ENCODE assay signal across 29 mouse cellular contexts in genomic region chr12:108939317-108939716, GRCm38 (mm10). TPM values are rescaled to one million over a fixed set of nuclear protein-coding genes. Genes with fewer than 3 reads are reported as not detected.
A peak's percentile ranks its signal among the peaks of the same experiment; 100 is the strongest.
DNase-seq lines count a peak whose midpoint lies in the region; ATAC-seq lines count a peak whose summit lies in the region.
"Had no signal": no experiment of that assay in that cellular context is flagged by ENCODE, and none has a peak within 500 bp of the region (broad histone marks: within the 10 kb centered on the region; RNA-seq: fewer than 3 reads in every experiment).

No protein-coding gene starts in this region.

- no peaks in the 10 kb centered on the region for H3K27me3 ChIP-seq in hindbrain, embryonic 10.5 days (ENCODE audit: insufficient read depth, poor library complexity, severe bottlenecking)
- H3K27me3 ChIP-seq in hindbrain, embryonic 16.5 days (replicated peaks; ENCODE audit: control insufficient read depth, insufficient read depth, low read length) = no peaks in the 10 kb centered on the region
- no peaks in the 10 kb centered on the region for H3K27me3 ChIP-seq in midbrain, embryonic 13.5 days
- H3K27me3 ChIP-seq in midbrain, embryonic 15.5 days (replicated peaks) = no peaks in the 10 kb centered on the region
- H3K27me3 ChIP-seq: heart, embryonic 13.5 days; hindbrain, embryonic 15.5 days; intestine, embryonic 15.5 days; limb, embryonic 15.5 days; liver, embryonic 13.5 days; megakaryocyte, embryonic 14.5 days; stomach, embryonic 15.5 days had no signal

- H3K9me3 ChIP-seq in hindbrain, embryonic 10.5 days = no peaks in the 10 kb centered on the region
- H3K9me3 ChIP-seq in hindbrain, embryonic 16.5 days (ENCODE audit: control insufficient read depth, low read length) = no peaks in the 10 kb centered on the region
- H3K9me3 ChIP-seq in midbrain, embryonic 13.5 days = no peaks in the 10 kb centered on the region
- H3K9me3 ChIP-seq in midbrain, embryonic 15.5 days = no peaks in the 10 kb centered on the region
- H3K9me3 ChIP-seq: heart, embryonic 13.5 days; hindbrain, embryonic 15.5 days; intestine, embryonic 15.5 days; limb, embryonic 10.5 days; limb, embryonic 15.5 days; liver, embryonic 13.5 days; megakaryocyte, embryonic 14.5 days; stomach, embryonic 15.5 days had no signal

- H3K9ac ChIP-seq in hindbrain, embryonic 16.5 days (ENCODE audit: low read depth, low read length) = no peak overlapping the region
- 0 out of 2 replicates have a peak overlapping the region, but pooled peaks have one; percentile 16 for H3K9ac ChIP-seq in midbrain, embryonic 13.5 days (replicated peaks)
- H3K9ac ChIP-seq in midbrain, embryonic 15.5 days = no peak overlapping the region
- H3K9ac ChIP-seq: heart, embryonic 13.5 days; hindbrain, embryonic 15.5 days; intestine, embryonic 15.5 days; limb, embryonic 15.5 days; liver, embryonic 13.5 days; stomach, embryonic 15.5 days had no signal

- peak overlapping the region; percentile 72 for H3K27ac ChIP-seq in hindbrain, embryonic 10.5 days
- no peak overlapping the region for H3K27ac ChIP-seq in hindbrain, embryonic 16.5 days (ENCODE audit: low read depth, low read length)
- H3K27ac ChIP-seq in midbrain, embryonic 13.5 days = peak overlapping the region; percentile 27; the same call in 1 of the 2 replicates
- H3K27ac ChIP-seq in midbrain, embryonic 15.5 days = no peak overlapping the region
- H3K27ac ChIP-seq: heart, embryonic 13.5 days; hindbrain, embryonic 15.5 days; intestine, embryonic 15.5 days; limb, embryonic 10.5 days; limb, embryonic 15.5 days; liver, embryonic 13.5 days; stomach, embryonic 15.5 days had no signal

- 81% methylated on average over 9 of the region's 9 CpGs for whole genome bisulfite sequencing in hindbrain, embryonic 10.5 days
- WGBS in hindbrain, embryonic 16.5 days = 55% methylated on average over 9 of the region's 9 CpGs
- WGBS in midbrain, embryonic 13.5 days = 58% methylated on average over 9 of the region's 9 CpGs
- WGBS in midbrain, embryonic 15.5 days = 53% methylated on average over 9 of the region's 9 CpGs

- no peak for ATAC-seq in hindbrain, embryonic 16.5 days
- peak; percentile 66; the same call in 1 of the 2 replicates for ATAC-seq in midbrain, embryonic 13.5 days
- ATAC-seq in midbrain, embryonic 15.5 days (replicated peaks) = no peak
- ATAC-seq: CD4-positive, CD25-positive, alpha-beta regulatory T cell, adult 4 months; forebrain, embryonic 14.5 days; intestine, embryonic 15.5 days; lung, postnatal 0 days had no signal

- H3K4me1 ChIP-seq in hindbrain, embryonic 10.5 days (replicated peaks) = peaks cover 11% of the 10 kb centered on the region
- H3K4me1 ChIP-seq in hindbrain, embryonic 16.5 days (ENCODE audit: control insufficient read depth, insufficient read depth, low read depth, low read length) = no peaks in the 10 kb centered on the region
- peaks cover 31% of the 10 kb centered on the region for H3K4me1 ChIP-seq in midbrain, embryonic 13.5 days (replicated peaks)
- H3K4me1 ChIP-seq in midbrain, embryonic 15.5 days = peaks cover 7% of the 10 kb centered on the region
- H3K4me1 ChIP-seq: intestine, embryonic 15.5 days; liver, embryonic 13.5 days; stomach, embryonic 15.5 days had no signal

- no peaks in the 10 kb centered on the region for H3K36me3 ChIP-seq in hindbrain, embryonic 10.5 days
- no peaks in the 10 kb centered on the region for H3K36me3 ChIP-seq in hindbrain, embryonic 16.5 days (ENCODE audit: control insufficient read depth, insufficient read depth, low read length)
- H3K36me3 ChIP-seq in midbrain, embryonic 13.5 days = no peaks in the 10 kb centered on the region
- H3K36me3 ChIP-seq in midbrain, embryonic 15.5 days (replicated peaks) = no peaks in the 10 kb centered on the region
- H3K36me3 ChIP-seq: heart, embryonic 13.5 days; hindbrain, embryonic 15.5 days; intestine, embryonic 15.5 days; limb, embryonic 10.5 days; limb, embryonic 15.5 days; liver, embryonic 13.5 days; stomach, embryonic 15.5 days had no signal

- no peak for DNase-seq in hindbrain, embryonic 10.5 days (ENCODE audit: low spot score)
- peak; percentile 35 for DNase-seq in thymus, postnatal 4 days
- no peak for DNase-seq in thymus, postnatal 10 days (ENCODE audit: low spot score in 2 of 2)
- no peak for DNase-seq in frontal cortex, postnatal 25 days (ENCODE audit: low spot score in 2 of 2)
- DNase-seq: adrenal gland, postnatal 14 days; cerebellum, adult 11-12 months; cerebellum, adult 9-11 months; heart, postnatal 14 days; kidney, adult 8-10 months; kidney, postnatal 14 days; layer of hippocampus, adult 9-11 months; liver, embryonic 13.5 days; lung, adult 18-20 months; lung, postnatal 4 days; right cerebral cortex, postnatal 25 days had no signal

- H3K4me3 ChIP-seq in hindbrain, embryonic 10.5 days = no peak overlapping the region
- no peak overlapping the region for H3K4me3 ChIP-seq in hindbrain, embryonic 16.5 days (ENCODE audit: low read length)
- no peak overlapping the region for H3K4me3 ChIP-seq in midbrain, embryonic 13.5 days (replicated peaks)
- no peak overlapping the region for H3K4me3 ChIP-seq in midbrain, embryonic 15.5 days
- H3K4me3 ChIP-seq: erythroblast, embryonic 14.5 days; heart, embryonic 13.5 days; hindbrain, embryonic 15.5 days; intestine, embryonic 15.5 days; limb, embryonic 10.5 days; limb, embryonic 15.5 days; liver, embryonic 13.5 days; megakaryocyte, embryonic 14.5 days; stomach, embryonic 15.5 days had no signal

- no peak overlapping the region for H3K4me2 ChIP-seq in hindbrain, embryonic 16.5 days (ENCODE audit: low read length)
- H3K4me2 ChIP-seq in midbrain, embryonic 13.5 days (replicated peaks) = no peak overlapping the region
- H3K4me2 ChIP-seq in midbrain, embryonic 15.5 days = no peak overlapping the region
- H3K4me2 ChIP-seq: heart, embryonic 13.5 days; hindbrain, embryonic 15.5 days; intestine, embryonic 15.5 days; limb, embryonic 15.5 days; liver, embryonic 13.5 days; stomach, embryonic 15.5 days had no signal

RNA-seq across cellular contexts. Expression of gene Wars, which starts 45.3 kb away (rescaled TPM):
- polyA plus RNA-seq in hindbrain, embryonic 10.5 days (2016; fragmentation: Nextera tagmentation; extraction: Ambion mirVana) = 142 and 143 TPM in 2 replicates
- polyA plus RNA-seq in hindbrain, embryonic 16.5 days (2015; fragmentation: Nextera tagmentation; extraction: Ambion mirVana) = 108 and 115 TPM in 2 replicates
- 107 and 108 TPM in 2 replicates for polyA plus RNA-seq in midbrain, embryonic 13.5 days (2015; fragmentation: Nextera tagmentation; extraction: Ambion mirVana)
- 103 and 104 TPM in 2 replicates for polyA plus RNA-seq in midbrain, embryonic 15.5 days (2015; fragmentation: Nextera tagmentation; extraction: Ambion mirVana)

RNA-seq across cellular contexts. Expression of gene Wdr25, which starts 45.9 kb away (rescaled TPM):
- polyA plus RNA-seq in hindbrain, embryonic 10.5 days (2016; fragmentation: Nextera tagmentation; extraction: Ambion mirVana) = 9.0 and 10.4 TPM in 2 replicates
- polyA plus RNA-seq in hindbrain, embryonic 16.5 days (2015; fragmentation: Nextera tagmentation; extraction: Ambion mirVana) = 5.0 and 6.0 TPM in 2 replicates
- 6.2 and 9.1 TPM in 2 replicates for polyA plus RNA-seq in midbrain, embryonic 13.5 days (2015; fragmentation: Nextera tagmentation; extraction: Ambion mirVana)
- 5.2 and 7.2 TPM in 2 replicates for polyA plus RNA-seq in midbrain, embryonic 15.5 days (2015; fragmentation: Nextera tagmentation; extraction: Ambion mirVana)

Comparison
In these comparisons a context has a peak if more than half of its experiments do, and no peak if none do; other contexts are left out.
1. H3K27ac ChIP-seq: peak in hindbrain, embryonic 10.5 days (single experiment) and midbrain, embryonic 13.5 days (single experiment); none in hindbrain, embryonic 16.5 days (single experiment) and midbrain, embryonic 15.5 days (single experiment).